Mouse (Mus musculus) lung, postnatal 0 days (tissue): Measurements from ENCODE around the gene Eef1akmt4. TPM values are rescaled to one million over a fixed set of nuclear protein-coding genes. Genes with fewer than 3 reads are reported as not detected.

ENCODE experiments used
- ATAC-seq: fragments of 200-750 bp; cut with Nextera tagmentation; 2 replicates; pipeline ENCODE4 v1.8.0; 2017; ENCODE audit warnings: moderate library complexity
- DNase-seq: peaks from one replicate; pipeline ENCODE4 v3.0.0-alpha.2; 2016; ENCODE audit warnings: low spot score
- H3K27ac ChIP-seq: fragments of 300-500 bp; sonication (generic); 2 replicates; pipeline ENCODE4 v1.5.1; 2014; ENCODE audit warnings: antibody characterized with exemption, mild to moderate bottlenecking, low read length, mixed read lengths
- H3K27me3 ChIP-seq: fragments of 300-500 bp; sonication (generic); replicated peaks from 2 replicates; pipeline ENCODE4 v1.6.1; 2014; ENCODE audit warnings: low read length, mixed read lengths; ENCODE audit not compliant: insufficient read depth
- H3K36me3 ChIP-seq: fragments of 300-500 bp; sonication (generic); 2 replicates; pipeline ENCODE4 v1.6.1; 2014; ENCODE audit warnings: low read length, mixed read lengths; ENCODE audit not compliant: insufficient read depth
- H3K4me1 ChIP-seq: fragments of 300-500 bp; sonication (generic); 2 replicates; pipeline ENCODE4 v1.6.1; 2014; ENCODE audit warnings: antibody characterized with exemption, low read depth, low read length, mixed read lengths; ENCODE audit not compliant: insufficient read depth
- H3K4me2 ChIP-seq: fragments of 300-500 bp; sonication (generic); replicated peaks from 2 replicates; pipeline ENCODE4 v1.6.1; 2014; ENCODE audit warnings: low read depth, mild to moderate bottlenecking, low read length, moderate library complexity, mixed read lengths
- H3K4me3 ChIP-seq: fragments of 300-500 bp; sonication (generic); 2 replicates; pipeline ENCODE4 v1.5.1; 2014; ENCODE audit warnings: low read depth, low read length
- H3K9ac ChIP-seq: fragments of 300-500 bp; sonication (generic); replicated peaks from 2 replicates; pipeline ENCODE4 v1.6.1; 2014; ENCODE audit warnings: low read depth, mild to moderate bottlenecking
- H3K9me3 ChIP-seq: fragments of 300-500 bp; sonication (generic); 2 replicates; pipeline ENCODE4 v1.6.1; 2016; ENCODE audit warnings: low read length, mixed read lengths
- CTCF ChIP-seq: IDR thresholded peaks from 2 replicates; pipeline ENCODE4 v1.5.1; 2016; ENCODE audit warnings: antibody characterized with exemption, mild to moderate bottlenecking
- EP300 ChIP-seq: IDR thresholded peaks from 2 replicates; pipeline ENCODE4 v1.6.1; 2016; ENCODE audit warnings: antibody characterized with exemption, mild to moderate bottlenecking, control low read depth
- WGBS: fragments of 180-500 bp; shearing (Covaris S2); extraction: QIAGEN DNeasy Blood & Tissue Kit; methylation state at CpG from one replicate; pipeline ENCODE4 v1.1.7; 2014; 5-methylcytosine and 5-hydroxymethylcytosine counted together
- polyA plus RNA-seq: library from polyadenylated mRNA; unstranded; fragments of >200 nt; fragmentation: Nextera tagmentation; extraction: Ambion mirVana; gene quantifications from 2 replicates; pipeline ENCODE4 v1.2.1, GENCODE M21; 2015

Gene Eef1akmt4
- polyA plus RNA-seq, 1 experiment from 2014 or later: 15.2 TPM

DNA sequence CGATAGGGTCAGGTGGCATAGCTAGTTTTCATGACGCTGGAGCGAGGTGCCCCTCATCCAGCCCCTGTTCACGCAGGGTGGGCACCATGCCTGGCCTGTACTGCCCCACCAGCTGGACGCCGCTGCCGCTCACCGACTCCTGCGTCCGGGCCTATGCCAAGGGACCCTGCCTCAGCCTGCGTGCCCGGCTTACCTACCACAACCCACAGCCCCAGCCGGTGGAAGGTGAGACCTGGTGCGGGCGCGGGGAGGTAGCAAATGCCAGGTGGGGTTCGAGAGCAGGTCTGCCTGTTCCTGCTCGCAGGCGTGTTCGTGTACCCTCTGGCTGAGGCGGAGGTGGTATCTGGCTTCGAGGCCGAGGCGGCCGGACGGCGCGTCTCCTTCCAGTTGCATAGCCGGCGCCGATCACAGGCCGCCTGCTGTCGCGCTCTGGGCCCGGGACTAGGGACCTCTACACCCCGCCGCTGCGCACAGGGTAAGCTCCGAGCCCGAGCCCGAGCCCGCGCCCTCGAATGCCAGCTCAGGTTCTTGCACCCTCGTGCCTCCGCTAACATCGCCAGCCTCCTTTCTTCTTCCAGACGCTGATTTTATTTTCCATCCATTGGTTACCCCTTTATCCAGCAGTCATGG, 20.2 kb upstream of the Eef1akmt4 start:
- WGBS: 5% methylated on average over 47 of the region's 48 CpGs
- DNase-seq: no peak
- no peak for ATAC-seq
- H3K36me3 ChIP-seq: no peaks in the 10 kb centered on the region
- TF ChIP-seq EP300 (no peak), CTCF (no peak)
- no peaks in the 10 kb centered on the region; the same call in 1 of the 2 replicates for H3K4me1 ChIP-seq
- H3K27me3 ChIP-seq: peaks cover 40% of the 10 kb centered on the region
- no peak overlapping the region for H3K27ac ChIP-seq
- H3K9ac ChIP-seq: no peak overlapping the region
- no peaks in the 10 kb centered on the region for H3K9me3 ChIP-seq
- H3K4me3 ChIP-seq: no peak overlapping the region
- no peak overlapping the region; the same call in 1 of the 2 replicates for H3K4me2 ChIP-seq

GRCm38 (mm10) chr16:20595060-20595673, 16.2 kb upstream of the Eef1akmt4 start:
- peaks cover 25% of the 10 kb centered on the region for H3K27me3 ChIP-seq
- no peak for DNase-seq
- H3K9ac ChIP-seq: no peak overlapping the region
- no peak for TF ChIP-seq CTCF
- no peak for TF ChIP-seq EP300
- H3K4me3 ChIP-seq: no peak overlapping the region
- no peak overlapping the region for H3K27ac ChIP-seq
- no peaks in the 10 kb centered on the region for H3K36me3 ChIP-seq
- H3K4me2 ChIP-seq: no peak overlapping the region
- no peaks in the 10 kb centered on the region for H3K9me3 ChIP-seq
- no peaks in the 10 kb centered on the region; the same call in 1 of the 2 replicates for H3K4me1 ChIP-seq
- 79% methylated on average over 7 of the region's 7 CpGs for WGBS
- no peak for ATAC-seq

- no peak overlapping the region for H3K4me2 ChIP-seq
- H3K36me3 ChIP-seq: no peaks in the 10 kb centered on the region
- peaks cover 19% of the 10 kb centered on the region for H3K27me3 ChIP-seq
- no peak overlapping the region for H3K9ac ChIP-seq
- no peak for DNase-seq
- no peak overlapping the region for H3K4me3 ChIP-seq
- no peak for ATAC-seq
- no peaks in the 10 kb centered on the region for H3K9me3 ChIP-seq
- 86% methylated on average over 4 of the region's 4 CpGs for WGBS
- H3K27ac ChIP-seq: no peak overlapping the region
- no peak for TF ChIP-seq EP300
- no peak for TF ChIP-seq CTCF
- H3K4me1 ChIP-seq: no peaks in the 10 kb centered on the region
Measured at GRCm38 (mm10) chr16:20595737-20596136, 15.7 kb upstream of the Eef1akmt4 start.

- Histone ChIP-seq H3K4me1 (no peaks in the 10 kb centered on the region), H3K9me3 (no peaks in the 10 kb centered on the region), H3K27me3 (0 out of 2 replicates have a peak, but pooled peaks cover 9% of the 10 kb centered on the region), H3K9ac (no peak overlapping the region), H3K36me3 (no peaks in the 10 kb centered on the region), H3K4me2 (no peak overlapping the region), H3K4me3 (no peak overlapping the region), H3K27ac (no peak overlapping the region)
- DNase-seq (no peak), ATAC-seq (no peak)
- TF ChIP-seq EP300 (no peak), CTCF (no peak)
- WGBS: 40% methylated on average over 7 of the region's 7 CpGs
Measured at GRCm38 (mm10) chr16:20596687-20597441, 14.5 kb upstream of the Eef1akmt4 start.

GRCm38 (mm10) chr16:20600511-20600910, 10.9 kb upstream of the Eef1akmt4 start:
- H3K36me3 ChIP-seq: 0 out of 2 replicates have a peak, but pooled peaks cover 5% of the 10 kb centered on the region
- DNase-seq: no peak
- WGBS: 59% methylated on average over 5 of the region's 5 CpGs
- H3K27me3 ChIP-seq: no peaks in the 10 kb centered on the region
- no peak overlapping the region for H3K27ac ChIP-seq
- no peak for ATAC-seq
- H3K4me1 ChIP-seq: no peaks in the 10 kb centered on the region
- H3K4me2 ChIP-seq: no peak overlapping the region
- no peaks in the 10 kb centered on the region for H3K9me3 ChIP-seq
- H3K9ac ChIP-seq: no peak overlapping the region
- TF ChIP-seq CTCF: no peak
- no peak overlapping the region for H3K4me3 ChIP-seq

DNA sequence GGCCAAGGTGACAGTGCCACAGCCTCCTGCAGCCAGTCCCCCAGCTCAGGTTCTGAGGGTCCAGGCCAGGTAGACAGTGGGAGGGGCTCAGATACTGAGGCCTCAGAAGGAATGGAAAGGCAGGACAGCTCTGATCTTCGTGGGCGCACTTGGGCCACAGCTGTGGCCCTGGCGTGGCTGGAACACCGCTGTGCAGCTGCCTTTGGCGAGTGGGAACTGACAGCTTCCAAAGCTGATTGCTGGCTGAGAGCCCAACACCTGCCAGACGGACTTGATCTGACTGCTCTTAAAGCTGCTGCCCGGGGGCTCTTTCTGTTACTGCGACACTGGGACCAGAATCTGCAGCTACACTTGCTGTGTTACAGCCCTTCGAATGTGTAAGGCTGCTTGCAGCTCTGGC, 6.7 kb upstream of the Eef1akmt4 start:
- Histone ChIP-seq H3K9ac (no peak overlapping the region), H3K9me3 (no peaks in the 10 kb centered on the region), H3K27me3 (no peaks in the 10 kb centered on the region), H3K4me1 (no peaks in the 10 kb centered on the region), H3K4me3 (no peak overlapping the region), H3K27ac (no peak overlapping the region), H3K36me3 (0 out of 2 replicates have a peak, but pooled peaks cover 13% of the 10 kb centered on the region), H3K4me2 (no peak overlapping the region)
- ATAC-seq (no peak), DNase-seq (no peak)
- 77% methylated on average over 9 of the region's 9 CpGs for WGBS
- no peak for TF ChIP-seq EP300
- TF ChIP-seq CTCF: no peak
